ENCODE assay signal across 9 mouse cellular contexts in genomic region chr10:77484205-77484935, GRCm38 (mm10). TPM values are rescaled to one million over a fixed set of nuclear protein-coding genes. Genes with fewer than 3 reads are reported as not detected.
DNase-seq lines count a peak whose midpoint lies in the region; ATAC-seq and TF ChIP-seq lines count a peak whose summit lies in the region.
"Had no signal": no experiment of that assay in that cellular context is flagged by ENCODE, and none has a peak within 500 bp of the region (broad histone marks: within the 10 kb centered on the region; RNA-seq: fewer than 3 reads in every experiment).

No protein-coding gene starts in this region.

- no peak overlapping the region for H3K9ac ChIP-seq in kidney, embryonic 15.5 days
- peak overlapping the region; percentile 1; the same call in 1 of the 2 replicates for H3K9ac ChIP-seq in lung, postnatal 0 days (replicated peaks; ENCODE audit: low read depth)
- H3K9ac ChIP-seq: hindbrain, embryonic 15.5 days had no signal

- WGBS in kidney, embryonic 15.5 days = 16% methylated on average over 18 of the region's 18 CpGs
- 5% methylated on average over 18 of the region's 18 CpGs for WGBS in lung, postnatal 0 days

- peak overlapping the region; percentile 16 for H3K4me3 ChIP-seq in megakaryocyte, embryonic 14.5 days (replicated peaks)
- H3K4me3 ChIP-seq in kidney, embryonic 15.5 days (replicated peaks) = no peak overlapping the region
- H3K4me3 ChIP-seq in lung, postnatal 0 days (ENCODE audit: low read depth, low read length) = no peak overlapping the region
- H3K4me3 ChIP-seq: hindbrain, embryonic 15.5 days had no signal

- no peak for TF ChIP-seq CTCF in lung, postnatal 0 days (IDR thresholded peaks at IDR 0.05)

- H3K4me2 ChIP-seq in kidney, embryonic 15.5 days = 0 out of 2 replicates have a peak overlapping the region, but pooled peaks have one; percentile 7
- 0 out of 2 replicates have a peak overlapping the region, but pooled peaks have one; percentile 8 for H3K4me2 ChIP-seq in lung, postnatal 0 days (replicated peaks; ENCODE audit: low read depth, low read length)
- H3K4me2 ChIP-seq: hindbrain, embryonic 15.5 days had no signal

- peaks cover 59% of the 10 kb centered on the region for H3K36me3 ChIP-seq in megakaryocyte, embryonic 14.5 days (replicated peaks; ENCODE audit: low read length)
- H3K36me3 ChIP-seq in kidney, embryonic 15.5 days = peaks cover 33% of the 10 kb centered on the region
- H3K36me3 ChIP-seq in lung, postnatal 0 days (ENCODE audit: insufficient read depth, low read length) = peaks cover 28% of the 10 kb centered on the region; the same call in 1 of the 2 replicates

- H3K27ac ChIP-seq in kidney, embryonic 15.5 days = 0 out of 2 replicates have a peak overlapping the region, but pooled peaks have one; percentile 11
- H3K27ac ChIP-seq in lung, postnatal 0 days (ENCODE audit: low read length) = peak overlapping the region; percentile 64
- H3K27ac ChIP-seq: hindbrain, embryonic 15.5 days had no signal

- intact Hi-C loops in gastrocnemius, postnatal 36 days (cut with DNase I) = no loop called here

- H3K9me3 ChIP-seq in megakaryocyte, embryonic 14.5 days = peaks cover 12% of the 10 kb centered on the region
- no peaks in the 10 kb centered on the region for H3K9me3 ChIP-seq in kidney, embryonic 15.5 days (replicated peaks)
- H3K9me3 ChIP-seq in lung, postnatal 0 days (ENCODE audit: low read length) = no peaks in the 10 kb centered on the region
- H3K9me3 ChIP-seq: hindbrain, embryonic 15.5 days had no signal

- H3K4me1 ChIP-seq in megakaryocyte, embryonic 14.5 days = peaks cover 77% of the 10 kb centered on the region
- peaks cover 11% of the 10 kb centered on the region for H3K4me1 ChIP-seq in kidney, embryonic 15.5 days
- peaks cover 13% of the 10 kb centered on the region for H3K4me1 ChIP-seq in lung, postnatal 0 days (ENCODE audit: insufficient read depth, low read depth, low read length)
- H3K4me1 ChIP-seq: hindbrain, embryonic 15.5 days had no signal

- peak; percentile 79; the same call in 1 of the 2 replicates for TF ChIP-seq EP300 in lung, postnatal 0 days (IDR thresholded peaks at IDR 0.05)

- no peak for ATAC-seq in megakaryocyte, adult 5-6 weeks (ENCODE audit: poor library complexity, severe bottlenecking)
- 0 out of 2 replicates have a peak, but pooled peaks have one; percentile 47 for ATAC-seq in kidney, embryonic 15.5 days (replicated peaks; ENCODE audit: low FRiP score)
- peak; percentile 93 for ATAC-seq in lung, postnatal 0 days

- DNase-seq in gastrocnemius, postnatal 36 days = peak; percentile 39 to 44
- DNase-seq in lung, postnatal 0 days (ENCODE audit: low spot score) = peak; percentile 93
- no peak for DNase-seq in cerebellum, adult 18-20 months
- DNase-seq in natural killer cell, adult 2 months (ENCODE audit: low spot score in 2 of 2) = no peak
- DNase-seq in cerebellum, postnatal 36 days = no peak

- no peaks in the 10 kb centered on the region for H3K27me3 ChIP-seq in megakaryocyte, embryonic 14.5 days (replicated peaks)
- no peaks in the 10 kb centered on the region for H3K27me3 ChIP-seq in kidney, embryonic 15.5 days
- H3K27me3 ChIP-seq in lung, postnatal 0 days (replicated peaks; ENCODE audit: insufficient read depth, low read length) = no peaks in the 10 kb centered on the region
- H3K27me3 ChIP-seq: hindbrain, embryonic 15.5 days had no signal

RNA-seq across cellular contexts. Expression of gene Fam207a, which starts 31.2 kb away (rescaled TPM):
- 19.5 and 88.9 TPM in 2 replicates for polyA plus RNA-seq in megakaryocyte, embryonic 14.5 days (2012; ENCODE audit: insufficient read depth, low replicate concordance)
- total RNA-seq in megakaryocyte, adult 5-6 weeks (2015) = 11.5 and 11.7 TPM in 2 replicates
- 36.3 and 46.5 TPM in 2 replicates for total RNA-seq in megakaryocyte, adult 5-6 weeks (2017)
- total RNA-seq in gastrocnemius, postnatal 36 days (2021) = 1 to 10 TPM; 4.7 to 5.4 TPM
- 34.3 and 37.2 TPM in 2 replicates for polyA plus RNA-seq in kidney, embryonic 15.5 days (2015; fragmentation: Nextera tagmentation; extraction: Ambion mirVana)
- polyA plus RNA-seq in lung, postnatal 0 days (2015; fragmentation: Nextera tagmentation; extraction: Ambion mirVana) = 26.8 and 27.2 TPM in 2 replicates

RNA-seq across cellular contexts. Expression of gene Itgb2, which starts 45.7 kb away (rescaled TPM):
- 35.5 and 120 TPM in 2 replicates for polyA plus RNA-seq in megakaryocyte, embryonic 14.5 days (2012; ENCODE audit: insufficient read depth, low replicate concordance)
- total RNA-seq in megakaryocyte, adult 5-6 weeks (2015) = 342 TPM in 2 replicates
- total RNA-seq in megakaryocyte, adult 5-6 weeks (2017) = 400 and 419 TPM in 2 replicates
- 1 to 10 TPM; 1.5 to 1.8 TPM for total RNA-seq in gastrocnemius, postnatal 36 days (2021)
- polyA plus RNA-seq in kidney, embryonic 15.5 days (2015; fragmentation: Nextera tagmentation; extraction: Ambion mirVana) = 2.1 and 2.3 TPM in 2 replicates
- polyA plus RNA-seq in lung, postnatal 0 days (2015; fragmentation: Nextera tagmentation; extraction: Ambion mirVana) = 19.1 and 21.1 TPM in 2 replicates

Comparison
In these comparisons a context has a peak if more than half of its experiments do, and no peak if none do; other contexts are left out.
1. DNase-seq: peak in gastrocnemius, postnatal 36 days (2 of 2) and lung, postnatal 0 days (single experiment); none in cerebellum, adult 18-20 months (0 of 2), natural killer cell, adult 2 months (0 of 2) and cerebellum, postnatal 36 days (0 of 2).